Mouse (Mus musculus) lung, embryonic 14.5 days (tissue): ENCODE measurements around the gene E2f7. TPM values are rescaled to one million over a fixed set of nuclear protein-coding genes. Genes with fewer than 3 reads are reported as not detected.

Experiments used
- ATAC-seq: fragments of 200-750 bp; cut with Nextera tagmentation; 2 replicates; pipeline ENCODE4 v1.8.0; 2017; ENCODE audit warnings: mild to moderate bottlenecking, moderate TSS enrichment, moderate library complexity; ENCODE audit not compliant: insufficient read depth
- DNase-seq: peaks from one replicate; pipeline ENCODE4 v3.0.0-alpha.2; 2015
- H3K27ac ChIP-seq: fragments of 300-500 bp; sonication (generic); 2 replicates; pipeline ENCODE4 v1.5.1; 2014; ENCODE audit warnings: low read depth, mild to moderate bottlenecking, moderate library complexity
- H3K27me3 ChIP-seq: fragments of 300-500 bp; sonication (generic); 2 replicates; pipeline ENCODE4 v1.6.1; 2014; ENCODE audit warnings: low read length, control low read depth; ENCODE audit not compliant: insufficient read depth
- H3K36me3 ChIP-seq: fragments of 300-500 bp; sonication (generic); 2 replicates; pipeline ENCODE4 v1.6.1; 2014; ENCODE audit warnings: control low read depth; ENCODE audit not compliant: insufficient read depth
- H3K4me1 ChIP-seq: fragments of 300-500 bp; sonication (generic); 2 replicates; pipeline ENCODE4 v1.6.1; 2014; ENCODE audit warnings: antibody characterized with exemption, control low read depth; ENCODE audit not compliant: insufficient read depth
- H3K4me2 ChIP-seq: fragments of 300-500 bp; sonication (generic); 2 replicates; pipeline ENCODE4 v1.6.1; 2014; ENCODE audit warnings: mild to moderate bottlenecking
- H3K4me3 ChIP-seq: fragments of 300-500 bp; sonication (generic); 2 replicates; pipeline ENCODE4 v1.5.1; 2014; ENCODE audit warnings: low read depth, low read length
- H3K9ac ChIP-seq: fragments of 300-500 bp; sonication (generic); 2 replicates; pipeline ENCODE4 v1.6.1; 2014
- H3K9me3 ChIP-seq: fragments of 300-500 bp; sonication (generic); 2 replicates; pipeline ENCODE4 v1.6.1; 2016; ENCODE audit warnings: low read depth, low read length, control low read depth
- CTCF ChIP-seq: IDR thresholded peaks from 2 replicates; pipeline ENCODE4 v1.5.1; 2016; ENCODE audit warnings: antibody characterized with exemption, low read depth
- WGBS: fragments of 180-500 bp; shearing (Covaris S2); extraction: QIAGEN DNeasy Blood & Tissue Kit; methylation state at CpG from one replicate; pipeline ENCODE4 v1.1.7; 2014; 5-methylcytosine and 5-hydroxymethylcytosine counted together
- polyA plus RNA-seq: library from polyadenylated mRNA; unstranded; fragments of >200 nt; fragmentation: Nextera tagmentation; extraction: Ambion mirVana; gene quantifications from 2 replicates; pipeline ENCODE4 v1.2.1, GENCODE M21; 2014

Gene E2f7
- polyA plus RNA-seq, 1 experiment from 2014 or later: 43.8 TPM

DNA sequence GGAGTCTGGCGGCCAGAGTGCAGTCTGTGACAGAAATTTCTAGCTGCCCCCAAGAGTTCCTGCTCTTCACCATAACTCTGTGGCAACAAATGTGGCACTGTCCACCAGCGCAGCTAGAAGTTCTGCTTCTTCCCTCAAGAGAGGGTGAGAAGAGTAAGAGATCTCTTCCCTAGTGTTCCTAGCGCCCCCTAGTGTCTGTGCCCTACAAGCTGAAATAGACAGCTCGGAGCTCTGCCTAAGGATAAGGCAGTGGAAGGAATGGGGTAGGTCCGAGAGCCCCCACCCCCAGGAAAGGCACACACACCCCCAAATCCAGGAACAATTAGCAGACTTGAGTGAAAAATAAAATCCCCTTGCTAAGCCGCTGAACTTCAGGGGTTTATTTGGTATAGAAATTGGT, 11.9 kb upstream of the E2f7 start:
- peak; percentile 80 for ATAC-seq
- Histone ChIP-seq H3K9ac (no peak overlapping the region), H3K27ac (no peak overlapping the region), H3K27me3 (no peaks in the 10 kb centered on the region), H3K4me1 (no peaks in the 10 kb centered on the region), H3K4me2 (no peak overlapping the region), H3K4me3 (no peak overlapping the region), H3K9me3 (no peaks in the 10 kb centered on the region), H3K36me3 (no peaks in the 10 kb centered on the region)
- 17% methylated on average over 6 of the region's 6 CpGs for WGBS
- TF ChIP-seq CTCF: peak; percentile 84
- DNase-seq: peak; percentile 90

DNA sequence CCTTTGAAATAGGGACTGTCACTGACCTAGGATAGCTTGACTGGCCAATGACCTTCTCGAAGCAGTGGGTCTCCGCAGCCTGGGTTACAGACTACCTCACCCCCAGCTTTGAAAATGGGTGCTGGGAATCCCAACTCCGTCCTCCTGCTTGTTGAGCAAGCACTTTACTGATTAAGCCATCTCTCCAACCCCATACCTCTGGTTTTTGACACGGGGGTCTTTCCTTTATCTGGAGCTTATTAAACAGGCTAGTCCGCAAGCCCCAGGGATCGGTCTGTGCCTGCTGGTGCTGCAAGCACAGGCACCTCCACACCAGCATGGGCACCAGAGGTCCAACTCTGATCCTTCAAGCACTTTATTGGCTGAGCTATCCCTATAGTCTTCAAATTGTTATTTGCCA, 1.5 kb upstream of the E2f7 start:
- no peak for TF ChIP-seq CTCF
- no peak for DNase-seq
- Histone ChIP-seq H3K36me3 (peaks cover 18% of the 10 kb centered on the region), H3K27ac (no peak overlapping the region), H3K9ac (no peak overlapping the region), H3K27me3 (no peaks in the 10 kb centered on the region), H3K4me3 (no peak overlapping the region), H3K9me3 (no peaks in the 10 kb centered on the region), H3K4me1 (peaks cover 7% of the 10 kb centered on the region), H3K4me2 (peak overlapping the region; percentile 93)
- WGBS: 42% methylated on average over 6 of the region's 6 CpGs
- ATAC-seq: no peak

DNA sequence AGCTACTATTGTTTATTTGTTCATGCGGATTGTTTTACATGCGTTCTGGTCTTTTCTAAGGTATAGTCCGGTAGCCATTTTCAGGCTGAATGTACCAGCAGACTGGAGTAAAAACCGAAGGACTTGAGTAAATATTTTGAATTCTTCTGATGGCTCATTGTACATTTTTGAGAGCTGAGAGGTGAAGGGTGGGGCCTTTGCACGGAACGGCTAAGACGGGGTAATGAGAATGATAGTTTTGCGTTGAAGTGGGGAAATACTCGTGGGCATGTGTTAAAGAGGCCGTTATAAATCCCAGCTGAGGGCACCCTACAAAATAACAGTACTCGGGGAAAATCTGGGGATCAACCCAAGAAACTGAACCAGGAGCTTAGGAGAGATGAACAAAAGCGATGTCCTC, 1.1 kb upstream of the E2f7 start:
- Histone ChIP-seq H3K27ac (0 out of 2 replicates have a peak overlapping the region, but pooled peaks have one; percentile 80), H3K4me2 (peak overlapping the region; percentile 93), H3K4me3 (peak overlapping the region; percentile 92), H3K4me1 (peaks cover 7% of the 10 kb centered on the region), H3K9ac (peak overlapping the region; percentile 91; the same call in 1 of the 2 replicates), H3K36me3 (peaks cover 22% of the 10 kb centered on the region), H3K9me3 (no peaks in the 10 kb centered on the region), H3K27me3 (no peaks in the 10 kb centered on the region)
- ATAC-seq (no peak), DNase-seq (peak; percentile 52)
- TF ChIP-seq CTCF: no peak
- WGBS: 28% methylated on average over 12 of the region's 12 CpGs

DNA sequence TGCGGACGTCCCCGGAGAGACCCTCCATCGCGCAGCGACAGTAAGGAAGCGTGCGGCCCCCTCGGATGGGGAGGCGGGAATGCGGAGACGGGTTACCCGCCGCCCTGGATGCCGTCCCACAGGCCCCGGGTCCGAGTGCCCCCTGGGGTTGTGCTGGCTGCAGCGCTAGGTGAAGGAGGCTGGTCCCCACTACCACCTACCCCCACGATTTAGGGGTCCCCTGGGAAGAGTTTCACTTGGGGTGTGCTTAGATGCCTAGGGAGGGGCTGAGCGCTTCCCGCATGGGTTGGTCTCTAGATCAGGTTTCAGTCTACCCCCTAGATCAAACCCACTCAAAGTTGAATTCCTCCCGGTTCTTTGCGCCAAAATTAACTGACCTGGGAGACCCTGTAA, 397 bp downstream of the E2f7 start:
- no peaks in the 10 kb centered on the region for H3K27me3 ChIP-seq
- TF ChIP-seq CTCF: peak; percentile 13; the same call in 1 of the 2 replicates
- WGBS: 1% methylated on average over 23 of the region's 23 CpGs
- peaks cover 34% of the 10 kb centered on the region for H3K36me3 ChIP-seq
- ATAC-seq (peak; percentile 74), DNase-seq (peak; percentile 68)
- H3K9me3 ChIP-seq: no peaks in the 10 kb centered on the region
- H3K27ac ChIP-seq: peak overlapping the region; percentile 90
- peak overlapping the region; percentile 93 for H3K4me2 ChIP-seq
- H3K4me3 ChIP-seq: peak overlapping the region; percentile 92
- peaks cover 7% of the 10 kb centered on the region for H3K4me1 ChIP-seq
- H3K9ac ChIP-seq: peak overlapping the region; percentile 91

DNA sequence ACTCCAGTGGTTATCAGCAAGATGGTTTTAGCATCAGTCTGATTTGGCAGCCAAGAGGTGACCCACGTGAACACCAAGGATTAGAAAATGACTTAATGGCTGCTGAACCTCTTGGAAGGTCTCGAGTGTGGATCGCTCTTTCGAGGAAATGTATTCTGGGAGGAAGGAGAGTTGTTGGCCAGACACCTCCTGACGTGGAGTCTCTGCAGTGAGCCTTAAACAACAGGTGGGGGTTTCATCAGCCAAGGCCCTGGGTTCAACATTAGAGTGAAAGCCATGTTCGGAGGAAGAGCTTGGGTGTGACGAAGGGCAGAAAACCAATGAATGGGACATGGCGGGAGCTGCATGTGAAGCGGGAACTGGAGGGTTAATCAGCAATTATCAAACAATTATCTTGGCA, 3.8 kb downstream of the E2f7 start:
- no peaks in the 10 kb centered on the region for H3K9me3 ChIP-seq
- H3K4me3 ChIP-seq: no peak overlapping the region
- no peak for TF ChIP-seq CTCF
- H3K9ac ChIP-seq: no peak overlapping the region
- no peak for DNase-seq
- H3K27me3 ChIP-seq: no peaks in the 10 kb centered on the region
- peaks cover 65% of the 10 kb centered on the region for H3K36me3 ChIP-seq
- H3K27ac ChIP-seq: no peak overlapping the region
- H3K4me2 ChIP-seq: no peak overlapping the region
- H3K4me1 ChIP-seq: peaks cover 3% of the 10 kb centered on the region
- 97% methylated on average over 9 of the region's 9 CpGs for WGBS
- no peak for ATAC-seq

- Histone ChIP-seq H3K4me2 (no peak overlapping the region), H3K4me3 (no peak overlapping the region), H3K27me3 (no peaks in the 10 kb centered on the region), H3K9ac (no peak overlapping the region), H3K9me3 (no peaks in the 10 kb centered on the region), H3K27ac (no peak overlapping the region), H3K36me3 (peaks cover 71% of the 10 kb centered on the region), H3K4me1 (peaks cover 3% of the 10 kb centered on the region)
- no peak for DNase-seq
- ATAC-seq: no peak
- no peak for TF ChIP-seq CTCF
- 89% methylated on average over 9 of the region's 9 CpGs for WGBS
These were observed 4.5 kb downstream of the E2f7 start for GRCm38 (mm10) chr10:110749510-110750305.

DNA sequence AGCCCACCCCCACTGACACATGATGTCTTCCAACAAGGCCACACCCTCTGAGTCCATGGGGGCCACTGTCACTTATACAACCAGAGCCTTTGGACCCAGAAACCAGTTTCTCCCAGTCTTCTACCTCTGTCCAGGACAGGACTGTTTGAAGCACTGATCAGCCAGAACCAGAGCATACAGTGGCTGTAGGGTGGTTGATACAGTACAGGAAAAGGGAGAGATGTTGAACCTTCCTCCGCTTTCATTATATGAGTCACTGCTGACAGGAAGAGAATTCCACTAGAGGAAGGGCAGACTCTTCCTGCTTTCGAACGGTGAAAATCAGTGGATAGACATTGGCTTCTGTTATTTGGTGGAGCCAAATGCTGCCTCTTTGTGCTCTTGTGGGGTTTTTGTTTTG, 7.6 kb downstream of the E2f7 start:
- H3K9ac ChIP-seq: no peak overlapping the region
- no peak for TF ChIP-seq CTCF
- DNase-seq (peak; percentile 24), ATAC-seq (0 out of 2 replicates have a peak, but pooled peaks have one; percentile 36)
- no peaks in the 10 kb centered on the region for H3K4me1 ChIP-seq
- no peaks in the 10 kb centered on the region for H3K9me3 ChIP-seq
- no peak overlapping the region for H3K4me2 ChIP-seq
- peaks cover 91% of the 10 kb centered on the region for H3K36me3 ChIP-seq
- 68% methylated on average over 3 of the region's 3 CpGs for WGBS
- H3K27me3 ChIP-seq: no peaks in the 10 kb centered on the region
- no peak overlapping the region for H3K4me3 ChIP-seq
- H3K27ac ChIP-seq: no peak overlapping the region
